Mouse (Mus musculus) liver, postnatal 0 days (tissue): Measurements from ENCODE around the gene Odf2l. TPM values are rescaled to one million over a fixed set of nuclear protein-coding genes. Genes with fewer than 3 reads are reported as not detected.

Source experiments
- ATAC-seq: fragments of 200-750 bp; cut with Nextera tagmentation; 2 replicates; pipeline ENCODE4 v1.8.0; 2017; ENCODE audit warnings: mild to moderate bottlenecking, moderate library complexity
- DNase-seq: peaks from one replicate; pipeline ENCODE4 v3.0.0-alpha.2; 2016
- H3K27ac ChIP-seq: fragments of 300-500 bp; sonication (generic); 2 replicates; pipeline ENCODE4 v1.5.1; 2014; ENCODE audit warnings: antibody characterized with exemption, moderate library complexity, mild to moderate bottlenecking, low read depth
- H3K27me3 ChIP-seq: fragments of 300-500 bp; sonication (generic); 2 replicates; pipeline ENCODE4 v1.6.1; 2014; ENCODE audit warnings: low read length, control low read depth, mixed read lengths; ENCODE audit not compliant: insufficient read depth
- H3K36me3 ChIP-seq: fragments of 300-500 bp; sonication (generic); replicated peaks from 2 replicates; pipeline ENCODE4 v1.6.1; 2014; ENCODE audit warnings: mild to moderate bottlenecking, control low read depth, low read length, moderate library complexity, mixed read lengths; ENCODE audit not compliant: insufficient read depth
- H3K4me1 ChIP-seq: fragments of 300-500 bp; sonication (generic); 2 replicates; pipeline ENCODE4 v1.6.1; 2014; ENCODE audit warnings: antibody characterized with exemption, mild to moderate bottlenecking, control low read depth; ENCODE audit not compliant: insufficient read depth
- H3K4me2 ChIP-seq: fragments of 300-500 bp; sonication (generic); 2 replicates; pipeline ENCODE4 v1.6.1; 2014; ENCODE audit warnings: low read depth, mild to moderate bottlenecking, low read length, moderate library complexity, mixed read lengths
- H3K4me3 ChIP-seq: fragments of 300-500 bp; sonication (generic); 2 replicates; pipeline ENCODE4 v1.5.1; 2014; ENCODE audit warnings: low read depth, low read length
- H3K9ac ChIP-seq: fragments of 300-500 bp; sonication (generic); replicated peaks from 2 replicates; pipeline ENCODE4 v1.6.1; 2014; ENCODE audit warnings: mild to moderate bottlenecking, moderate library complexity
- H3K9me3 ChIP-seq: fragments of 300-500 bp; sonication (generic); 2 replicates; pipeline ENCODE4 v1.6.1; 2016; ENCODE audit warnings: mild to moderate bottlenecking, control low read depth, low read length, mixed read lengths
- CTCF ChIP-seq: sonication (generic); IDR thresholded peaks from 2 replicates; pipeline ENCODE4 v1.5.1; 2016; ENCODE audit warnings: antibody characterized with exemption, low read depth
- EP300 ChIP-seq: IDR thresholded peaks from 2 replicates; pipeline ENCODE4 v1.6.1; 2016; ENCODE audit warnings: antibody characterized with exemption, low read depth, mild to moderate bottlenecking
- WGBS: fragments of 180-500 bp; shearing (Covaris S2); extraction: QIAGEN DNeasy Blood & Tissue Kit; methylation state at CpG from one replicate; pipeline ENCODE4 v1.1.7; 2014; ENCODE audit not compliant: insufficient replicate concordance; 5-methylcytosine and 5-hydroxymethylcytosine counted together
- polyA plus RNA-seq: library from polyadenylated mRNA; unstranded; fragments of >200 nt; fragmentation: Nextera tagmentation; extraction: Ambion mirVana; gene quantifications from 2 replicates; pipeline ENCODE4 v1.2.1, GENCODE M21; 2015

Odf2l gene
- polyA plus RNA-seq, 1 experiment from 2014 or later = 5.6 TPM

DNA sequence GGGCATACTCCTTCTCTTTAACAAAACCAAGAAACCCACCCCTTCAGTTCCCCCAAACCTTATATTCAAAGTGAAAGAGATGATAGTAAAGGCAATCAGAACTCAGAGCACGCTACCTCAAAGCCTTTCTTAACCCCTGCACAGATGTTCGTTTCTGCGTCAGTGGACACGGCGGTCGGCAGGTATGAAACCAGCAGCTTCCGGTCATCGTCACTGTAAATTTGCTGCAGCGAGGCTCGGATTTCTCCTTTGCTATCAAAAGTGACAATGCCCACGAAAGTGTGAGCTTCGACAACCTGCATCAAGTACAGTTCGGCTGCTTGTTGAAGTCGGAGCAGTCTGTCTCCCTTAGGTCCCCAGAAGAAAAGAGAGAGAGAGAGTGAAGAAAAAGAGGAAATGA is 32.2 kb upstream of the Odf2l start:
- Histone ChIP-seq H3K36me3 (no peaks in the 10 kb centered on the region), H3K4me2 (no peak overlapping the region), H3K4me1 (no peaks in the 10 kb centered on the region), H3K9me3 (no peaks in the 10 kb centered on the region), H3K27ac (no peak overlapping the region), H3K9ac (no peak overlapping the region), H3K4me3 (no peak overlapping the region), H3K27me3 (no peaks in the 10 kb centered on the region)
- DNase-seq (no peak), ATAC-seq (no peak)
- no peak for TF ChIP-seq EP300
- no peak for TF ChIP-seq CTCF
- 85% methylated on average over 14 of the region's 14 CpGs for WGBS

DNA sequence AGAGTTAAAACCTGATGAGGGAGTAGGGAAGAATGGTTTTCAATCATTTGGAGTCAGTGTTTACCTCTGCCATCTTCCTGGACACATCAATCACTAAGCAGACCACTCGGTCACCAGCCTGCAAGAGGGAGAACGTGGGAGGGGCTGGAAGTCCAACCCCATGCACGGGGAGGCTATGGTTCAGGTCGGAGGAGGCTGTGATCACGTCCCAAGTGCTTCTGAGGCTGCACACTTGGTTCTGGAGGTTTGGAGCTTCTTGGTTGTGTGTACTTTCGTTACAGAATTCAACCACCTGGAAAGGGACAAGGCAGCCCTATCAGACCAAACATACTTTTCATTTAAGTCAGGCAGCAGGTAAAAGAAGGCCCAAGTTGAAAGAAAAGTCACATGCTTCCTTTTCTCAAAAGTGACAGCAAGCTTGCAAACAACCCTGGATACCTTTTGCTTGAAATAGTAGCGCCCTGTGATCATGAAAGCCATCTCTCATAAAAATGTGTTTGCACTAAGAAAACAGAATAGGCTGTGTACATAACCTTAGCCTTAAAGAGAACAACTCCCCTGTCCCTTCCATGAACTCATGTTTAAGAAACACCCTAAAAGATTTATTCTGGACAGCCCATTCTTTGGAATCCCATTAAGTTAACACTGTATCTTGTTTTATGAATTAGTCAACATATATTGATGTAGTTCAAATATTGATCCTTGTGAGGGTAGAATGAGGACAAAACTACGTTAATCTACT is 30.4 kb upstream of the Odf2l start:
- Histone ChIP-seq H3K36me3 (no peaks in the 10 kb centered on the region), H3K4me3 (no peak overlapping the region), H3K9ac (no peak overlapping the region), H3K9me3 (no peaks in the 10 kb centered on the region), H3K4me1 (no peaks in the 10 kb centered on the region), H3K27ac (no peak overlapping the region), H3K27me3 (no peaks in the 10 kb centered on the region), H3K4me2 (no peak overlapping the region)
- ATAC-seq (no peak), DNase-seq (no peak)
- no peak for TF ChIP-seq EP300
- no peak for TF ChIP-seq CTCF
- WGBS = 50% methylated on average over 8 of the region's 8 CpGs

DNA sequence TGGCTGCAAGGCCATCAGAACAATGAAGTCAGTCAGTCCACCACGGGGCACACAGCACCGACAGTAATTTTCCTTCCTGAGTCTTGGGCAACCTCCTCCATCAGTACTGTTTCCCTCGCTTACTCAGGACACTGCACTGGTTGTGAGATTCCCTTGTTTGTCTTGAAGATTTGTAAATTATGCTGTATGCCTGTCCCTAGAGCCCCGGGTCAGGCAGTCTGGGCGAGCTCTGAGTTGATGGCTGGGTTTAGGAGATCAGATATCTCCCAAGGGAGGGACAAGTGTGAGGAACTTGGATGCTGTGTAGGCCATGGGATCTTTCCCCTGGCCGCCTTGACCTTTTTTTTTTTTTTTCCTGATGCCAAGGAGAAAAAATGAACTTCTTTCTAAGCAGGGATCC is 19.1 kb upstream of the Odf2l start, which contains the start of gene Clca2:
Gene Clca2 (minus strand): TSS at position 153 of the 400 bp plus-strand sequence.
- no peak within 1 kb of the TSS for H3K27ac ChIP-seq
- no peak for ATAC-seq
- WGBS = 41% methylated on average over 6 of the region's 6 CpGs

DNA sequence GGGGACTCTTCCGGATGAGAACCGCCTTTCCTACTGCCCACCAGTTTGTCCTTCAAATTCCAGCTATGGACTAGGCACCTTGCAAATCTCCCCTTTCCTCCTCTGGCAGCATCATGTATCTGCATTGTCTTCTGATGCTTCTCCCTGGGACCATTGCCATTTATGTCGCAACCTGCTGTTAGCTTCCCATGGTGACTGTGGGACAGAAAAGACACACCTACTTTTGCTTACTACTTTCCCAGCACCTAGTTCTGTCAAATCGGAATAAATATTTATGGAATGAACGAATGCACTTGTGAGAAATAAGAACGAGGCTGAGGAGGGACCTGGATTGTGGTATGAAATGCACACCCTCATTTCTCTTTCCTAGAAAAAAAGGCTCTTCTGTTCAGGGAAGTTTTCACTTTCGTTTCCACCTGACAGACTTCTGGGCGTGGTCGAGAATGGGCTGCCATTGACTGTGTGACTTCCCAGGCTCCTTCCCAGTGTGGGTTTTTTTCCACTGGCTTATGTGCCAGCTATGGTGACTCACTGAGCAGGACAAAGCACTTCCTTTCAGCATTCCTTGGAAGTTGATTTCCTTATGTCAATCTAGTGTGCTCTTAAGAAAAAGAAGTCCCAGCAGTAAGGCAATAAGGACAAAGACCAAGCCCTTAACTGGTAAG is 16.4 kb upstream of the Odf2l start:
- DNase-seq (no peak), ATAC-seq (no peak)
- Histone ChIP-seq H3K27me3 (no peaks in the 10 kb centered on the region), H3K4me1 (no peaks in the 10 kb centered on the region), H3K4me3 (no peak overlapping the region), H3K36me3 (no peaks in the 10 kb centered on the region), H3K9ac (no peak overlapping the region), H3K4me2 (no peak overlapping the region), H3K27ac (no peak overlapping the region), H3K9me3 (no peaks in the 10 kb centered on the region)
- WGBS = 65% methylated on average over 9 of the region's 9 CpGs
- no peak for TF ChIP-seq EP300
- no peak for TF ChIP-seq CTCF

More for the DNA sequence above, 19.1 kb upstream of the Odf2l start, which contains the start of gene Clca2:
- Histone ChIP-seq H3K9ac (no peak within 1 kb of the TSS), H3K27me3 (no peaks in the 10 kb centered on the region), H3K4me1 (no peaks in the 10 kb centered on the region), H3K9me3 (no peaks in the 10 kb centered on the region), H3K4me3 (no peak within 1 kb of the TSS), H3K36me3 (no peaks in the 10 kb centered on the region), H3K4me2 (no peak within 1 kb of the TSS)
- no peak for DNase-seq
- TF ChIP-seq CTCF (no peak), EP300 (no peak)

DNA sequence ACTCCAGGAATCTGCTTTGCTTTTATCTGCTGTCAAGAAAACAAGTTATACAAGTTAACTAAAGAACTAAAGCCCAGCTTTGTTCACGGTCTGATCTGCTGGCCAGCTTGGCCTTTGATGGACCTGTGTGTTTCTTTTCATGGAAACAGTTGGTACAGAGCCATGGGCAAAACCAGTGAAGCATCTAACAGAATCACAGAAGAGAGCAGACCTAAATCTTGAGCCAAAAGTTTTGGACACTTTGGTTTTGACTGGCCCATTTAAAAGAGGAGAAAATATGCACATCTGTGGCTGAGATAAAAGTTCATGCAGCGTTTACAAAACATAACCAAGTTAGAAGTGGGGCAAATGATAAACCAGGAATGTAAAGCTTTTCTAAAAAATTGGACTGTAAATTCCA is 15.1 kb upstream of the Odf2l start:
- TF ChIP-seq EP300 (no peak), CTCF (no peak)
- no peaks in the 10 kb centered on the region for H3K4me1 ChIP-seq
- no peaks in the 10 kb centered on the region for H3K9me3 ChIP-seq
- H3K4me2 ChIP-seq = no peak overlapping the region
- DNase-seq = no peak
- no peaks in the 10 kb centered on the region for H3K36me3 ChIP-seq
- ATAC-seq = no peak
- no peak overlapping the region for H3K9ac ChIP-seq
- no peak overlapping the region for H3K27ac ChIP-seq
- H3K27me3 ChIP-seq = no peaks in the 10 kb centered on the region
- H3K4me3 ChIP-seq = no peak overlapping the region
- WGBS = 68% methylated on average over 2 of the region's 2 CpGs

DNA sequence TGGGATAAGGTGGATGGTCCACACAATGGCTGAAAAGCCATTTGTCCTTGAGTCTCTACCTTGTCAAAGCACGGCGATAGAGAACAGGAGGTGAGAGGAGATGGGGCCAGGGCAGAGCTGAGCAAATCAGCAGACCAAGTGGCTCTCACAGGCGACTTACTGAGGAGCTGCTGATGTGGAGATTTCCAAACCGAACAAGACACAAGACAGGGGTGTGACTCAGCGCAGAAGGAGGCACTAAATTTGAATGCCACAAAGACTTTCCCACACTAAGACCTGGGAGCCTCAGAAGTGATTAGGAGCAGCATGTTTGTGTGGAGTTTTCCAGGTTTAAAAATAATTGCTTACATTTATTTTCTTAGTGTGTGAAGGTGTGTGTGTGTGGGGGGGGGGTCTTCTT is 14.6 kb upstream of the Odf2l start:
- Histone ChIP-seq H3K9ac (no peak overlapping the region), H3K4me1 (no peaks in the 10 kb centered on the region), H3K36me3 (no peaks in the 10 kb centered on the region), H3K27me3 (no peaks in the 10 kb centered on the region), H3K9me3 (no peaks in the 10 kb centered on the region), H3K27ac (no peak overlapping the region), H3K4me3 (no peak overlapping the region), H3K4me2 (no peak overlapping the region)
- WGBS = 37% methylated on average over 5 of the region's 5 CpGs
- no peak for DNase-seq
- ATAC-seq = no peak
- TF ChIP-seq EP300 = no peak
- TF ChIP-seq CTCF = no peak
